ENCODE assay signal across 8 mouse cellular contexts in the genomic region with DNA sequence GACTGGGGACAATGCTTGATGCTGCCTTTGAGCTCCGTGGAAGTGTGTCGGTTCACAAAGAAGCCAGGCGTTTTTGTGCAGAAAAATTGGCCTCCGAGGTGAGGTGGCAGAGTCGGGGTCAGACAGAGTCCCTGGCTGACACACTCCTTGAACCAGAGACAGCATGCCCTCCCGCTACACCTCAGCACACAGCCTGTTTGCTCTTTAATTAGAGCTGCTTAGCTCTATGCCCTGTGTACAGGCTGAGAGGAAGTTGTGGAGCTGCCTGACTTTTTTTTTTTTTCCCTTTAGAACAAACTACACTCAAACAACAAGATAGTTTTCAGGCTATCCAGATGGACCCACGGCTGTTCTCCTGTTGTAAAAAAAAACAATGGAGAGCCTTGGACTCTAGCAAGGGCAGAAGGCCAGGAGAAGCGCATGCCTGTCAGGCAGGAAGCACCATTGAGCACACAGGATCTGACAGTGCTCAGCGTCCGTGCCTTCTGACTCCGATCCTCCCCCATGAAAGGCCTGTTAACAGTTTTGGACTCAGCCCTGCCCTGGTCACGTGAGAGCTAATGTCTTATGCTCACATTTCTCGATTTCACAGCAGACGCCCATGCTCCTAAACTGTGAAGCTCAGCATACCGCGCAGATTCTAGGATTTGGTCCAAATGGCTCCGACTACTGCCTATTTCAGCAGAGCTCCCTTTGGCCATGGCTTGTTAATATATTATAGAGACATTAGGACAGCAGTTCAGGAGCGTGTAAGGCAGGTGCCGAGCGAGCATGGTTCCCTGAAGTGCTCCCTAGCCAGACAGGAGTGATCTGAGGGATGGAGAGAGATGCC. TPM values are rescaled to one million over a fixed set of nuclear protein-coding genes. Genes with fewer than 3 reads are reported as not detected.
DNase-seq lines count a peak whose midpoint lies in the region; ATAC-seq and TF ChIP-seq lines count a peak whose summit lies in the region.

No protein-coding gene starts in this region.

- H3K4me3 ChIP-seq in limb, embryonic 13.5 days, result no peak overlapping the region
- H3K4me3 ChIP-seq in limb, embryonic 10.5 days, result no peak overlapping the region
- H3K4me3 ChIP-seq in embryonic facial prominence, embryonic 13.5 days, result no peak overlapping the region
- no peak overlapping the region for H3K4me3 ChIP-seq in heart, postnatal 0 days (ENCODE audit: low read depth, low read length)
- no peak overlapping the region for H3K4me3 ChIP-seq in midbrain, embryonic 12.5 days
- H3K4me3 ChIP-seq in testis, adult 2 months (ENCODE audit: control insufficient read depth, low read depth, low read length), result no peak overlapping the region

- peaks cover 16% of the 10 kb centered on the region for H3K4me1 ChIP-seq in limb, embryonic 13.5 days
- peaks cover 10% of the 10 kb centered on the region; the same call in 1 of the 2 replicates for H3K4me1 ChIP-seq in limb, embryonic 10.5 days
- peaks cover 15% of the 10 kb centered on the region for H3K4me1 ChIP-seq in embryonic facial prominence, embryonic 13.5 days
- peaks cover 4% of the 10 kb centered on the region; the same call in 1 of the 2 replicates for H3K4me1 ChIP-seq in heart, postnatal 0 days (ENCODE audit: control insufficient read depth, insufficient read depth)
- H3K4me1 ChIP-seq in midbrain, embryonic 12.5 days, result peaks cover 17% of the 10 kb centered on the region
- H3K4me1 ChIP-seq in testis, adult 2 months (ENCODE audit: control insufficient read depth, insufficient read depth, low read length), result no peaks in the 10 kb centered on the region

- no peak overlapping the region for H3K9ac ChIP-seq in limb, embryonic 13.5 days
- no peak overlapping the region for H3K9ac ChIP-seq in embryonic facial prominence, embryonic 13.5 days
- H3K9ac ChIP-seq in heart, postnatal 0 days (replicated peaks; ENCODE audit: low read depth, low read length), result no peak overlapping the region
- H3K9ac ChIP-seq in midbrain, embryonic 12.5 days (replicated peaks), result no peak overlapping the region

- H3K27ac ChIP-seq in limb, embryonic 13.5 days, result peak overlapping the region; percentile 33; the same call in 1 of the 2 replicates
- no peak overlapping the region for H3K27ac ChIP-seq in limb, embryonic 10.5 days
- peak overlapping the region; percentile 11; the same call in 1 of the 2 replicates for H3K27ac ChIP-seq in embryonic facial prominence, embryonic 13.5 days
- H3K27ac ChIP-seq in heart, postnatal 0 days (ENCODE audit: low read depth), result no peak overlapping the region
- no peak overlapping the region for H3K27ac ChIP-seq in midbrain, embryonic 12.5 days (replicated peaks)
- H3K27ac ChIP-seq in testis, adult 2 months (ENCODE audit: control insufficient read depth, insufficient read depth, low read depth, low read length), result peak overlapping the region; percentile 49; the same call in 1 of the 2 replicates

- no peaks in the 10 kb centered on the region for H3K27me3 ChIP-seq in limb, embryonic 13.5 days
- no peaks in the 10 kb centered on the region for H3K27me3 ChIP-seq in limb, embryonic 10.5 days (ENCODE audit: low read depth, poor library complexity, severe bottlenecking)
- H3K27me3 ChIP-seq in embryonic facial prominence, embryonic 13.5 days, result no peaks in the 10 kb centered on the region
- no peaks in the 10 kb centered on the region for H3K27me3 ChIP-seq in heart, postnatal 0 days (ENCODE audit: control insufficient read depth, insufficient read depth, low read length)
- H3K27me3 ChIP-seq in midbrain, embryonic 12.5 days, result peaks cover 8% of the 10 kb centered on the region
- no peaks in the 10 kb centered on the region for H3K27me3 ChIP-seq in testis, adult 2 months (ENCODE audit: control insufficient read depth, insufficient read depth, low read length)

- no peaks in the 10 kb centered on the region for H3K36me3 ChIP-seq in limb, embryonic 13.5 days
- H3K36me3 ChIP-seq in limb, embryonic 10.5 days, result no peaks in the 10 kb centered on the region
- H3K36me3 ChIP-seq in embryonic facial prominence, embryonic 13.5 days, result no peaks in the 10 kb centered on the region
- no peaks in the 10 kb centered on the region for H3K36me3 ChIP-seq in heart, postnatal 0 days (replicated peaks; ENCODE audit: control insufficient read depth, insufficient read depth, low read length)
- no peaks in the 10 kb centered on the region for H3K36me3 ChIP-seq in midbrain, embryonic 12.5 days
- H3K36me3 ChIP-seq in testis, adult 2 months (ENCODE audit: control insufficient read depth, insufficient read depth, low read length), result no peaks in the 10 kb centered on the region

- no peak for TF ChIP-seq POLR2A in testis, adult 2 months (IDR thresholded peaks at IDR 0.05; ENCODE audit: control insufficient read depth, low read depth, low read length)

- no peaks in the 10 kb centered on the region for H3K9me3 ChIP-seq in limb, embryonic 13.5 days
- H3K9me3 ChIP-seq in limb, embryonic 10.5 days (replicated peaks), result no peaks in the 10 kb centered on the region
- H3K9me3 ChIP-seq in embryonic facial prominence, embryonic 13.5 days, result no peaks in the 10 kb centered on the region
- no peaks in the 10 kb centered on the region for H3K9me3 ChIP-seq in heart, postnatal 0 days (replicated peaks; ENCODE audit: control insufficient read depth, low read length)
- H3K9me3 ChIP-seq in midbrain, embryonic 12.5 days, result no peaks in the 10 kb centered on the region

- H3K4me2 ChIP-seq in limb, embryonic 13.5 days (replicated peaks), result 0 out of 2 replicates have a peak overlapping the region, but pooled peaks have one; percentile 9
- H3K4me2 ChIP-seq in embryonic facial prominence, embryonic 13.5 days, result 0 out of 2 replicates have a peak overlapping the region, but pooled peaks have one; percentile 2
- 0 out of 2 replicates have a peak overlapping the region, but pooled peaks have one; percentile 21 for H3K4me2 ChIP-seq in heart, postnatal 0 days (ENCODE audit: low read depth, low read length)
- peak overlapping the region; percentile 4; the same call in 1 of the 2 replicates for H3K4me2 ChIP-seq in midbrain, embryonic 12.5 days (replicated peaks)

- no peak for DNase-seq in limb, embryonic 10.5 days (ENCODE audit: low spot score)
- DNase-seq in heart, postnatal 0 days (ENCODE audit: low spot score), result peak; percentile 32
- peak; percentile 46 to 65 for DNase-seq in layer of hippocampus, postnatal 10 days (ENCODE audit: low spot score in 2 of 2)
- no peak for DNase-seq in thymus, adult 18-20 months

- 56% methylated on average over 20 of the region's 20 CpGs for WGBS in limb, embryonic 13.5 days
- 78% methylated on average over 20 of the region's 20 CpGs for WGBS in limb, embryonic 10.5 days
- WGBS in embryonic facial prominence, embryonic 13.5 days, result 43% methylated on average over 20 of the region's 20 CpGs
- 63% methylated on average over 20 of the region's 20 CpGs for WGBS in heart, postnatal 0 days
- WGBS in midbrain, embryonic 12.5 days, result 45% methylated on average over 20 of the region's 20 CpGs

- ATAC-seq in limb, embryonic 13.5 days (ENCODE audit: low FRiP score, low read depth), result peak; percentile 77; the same call in 1 of the 2 replicates
- ATAC-seq in embryonic facial prominence, embryonic 13.5 days (ENCODE audit: insufficient number of reproducible peaks, insufficient read depth, low FRiP score, low TSS enrichment, low read depth), result 0 out of 2 replicates have a peak, but pooled peaks have one; percentile 26
- peak; percentile 51; the same call in 1 of the 2 replicates for ATAC-seq in heart, postnatal 0 days (ENCODE audit: insufficient read depth, low read depth)
- peak; percentile 53; the same call in 1 of the 2 replicates for ATAC-seq in midbrain, embryonic 12.5 days (ENCODE audit: low FRiP score, low read depth)

- TF ChIP-seq EP300 in heart, postnatal 0 days (IDR thresholded peaks at IDR 0.05; ENCODE audit: low read depth), result no peak

- no peak for TF ChIP-seq CTCF in heart, postnatal 0 days (IDR thresholded peaks at IDR 0.05; ENCODE audit: low read depth)
- TF ChIP-seq CTCF in testis, adult 2 months (IDR thresholded peaks at IDR 0.05; ENCODE audit: control insufficient read depth, insufficient read depth, insufficient replicate concordance, low read depth, low read length), result no peak

RNA-seq across cellular contexts. Expression of a gene that starts 42.3 kb away (rescaled TPM):
- polyA plus RNA-seq in limb, embryonic 13.5 days (2015; fragmentation: Nextera tagmentation; extraction: Ambion mirVana), result 3.7 and 4.5 TPM in 2 replicates
- 2.3 and 3.6 TPM in 2 replicates for polyA plus RNA-seq in limb, embryonic 10.5 days (2016; fragmentation: Nextera tagmentation; extraction: Ambion mirVana)
- 6.3 and 6.7 TPM in 2 replicates for polyA plus RNA-seq in embryonic facial prominence, embryonic 13.5 days (2015; fragmentation: Nextera tagmentation; extraction: Ambion mirVana)
- total RNA-seq in heart, postnatal 0 days (2014; rRNA removed; ENCODE audit: low replicate concordance), result 9.0 and 21.2 TPM in 2 replicates
- 15.1 and 15.4 TPM in 2 replicates for polyA plus RNA-seq in heart, postnatal 0 days (2015; fragmentation: Nextera tagmentation; extraction: Ambion mirVana)
- 1 to 10 TPM in 1 of 2 experiments, under 1 TPM in 1; 0.98 to 1.1 TPM for total RNA-seq in layer of hippocampus, postnatal 10 days (2021)
- 1.3 and 1.9 TPM in 2 replicates for polyA plus RNA-seq in midbrain, embryonic 12.5 days (2016; fragmentation: Nextera tagmentation; extraction: Ambion mirVana)
- polyA plus RNA-seq in testis, adult 2 months (2012; rRNA removed), result 54.8 and 80.9 TPM in 2 replicates

Comparison
In these comparisons a context has a peak if more than half of its experiments do, and no peak if none do; other contexts are left out.
1. H3K27ac ChIP-seq: peak in limb, embryonic 13.5 days (single experiment), embryonic facial prominence, embryonic 13.5 days (single experiment) and testis, adult 2 months (single experiment); none in limb, embryonic 10.5 days (single experiment), heart, postnatal 0 days (single experiment) and midbrain, embryonic 12.5 days (single experiment).
2. ATAC-seq: peak in every context shown above with its lines; median percentile 77 in limb, embryonic 13.5 days; 53 in midbrain, embryonic 12.5 days; 51 in heart, postnatal 0 days; 26 in embryonic facial prominence, embryonic 13.5 days.
3. DNase-seq: peak in heart, postnatal 0 days (single experiment) and layer of hippocampus, postnatal 10 days (2 of 2); none in limb, embryonic 10.5 days (single experiment) and thymus, adult 18-20 months (0 of 2).
4. Peak in every context shown above with its lines, with median percentiles within 50 percentile points of each other: H3K4me2 ChIP-seq.